Mouse (Mus musculus) ovary, postnatal 36 days (tissue): ENCODE data around the gene Slc25a54.

Experiments
- DNase-seq: peaks from one replicate; pipeline ENCODE4 v3.0.0; 2022; ENCODE audit warnings: low spot score, mixed read lengths

Slc25a54 gene

DNA sequence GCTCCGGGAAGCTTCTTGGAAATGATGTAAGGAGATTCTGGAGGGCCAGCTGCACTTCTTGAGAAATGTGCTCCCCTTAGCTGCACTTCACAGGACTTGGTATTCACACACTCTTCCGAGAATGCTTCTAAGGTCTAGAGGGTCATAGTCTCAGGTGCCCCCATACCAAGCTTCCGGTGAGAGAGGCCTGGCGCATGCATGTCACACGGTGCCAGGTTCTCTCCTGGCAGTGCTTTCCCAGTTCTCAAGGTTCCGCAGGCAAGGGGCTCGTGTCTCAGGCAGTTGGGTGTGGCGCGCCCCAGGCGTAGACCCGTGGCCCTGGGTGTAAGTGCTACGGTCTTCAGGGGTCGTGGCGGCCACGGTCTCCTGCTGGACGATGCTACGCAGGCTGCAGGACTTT, at the start of gene Slc25a54:
Slc25a54 (plus strand) TSS at position 301 of the 400 bp plus-strand sequence.
- DNase-seq = no peak

DNA sequence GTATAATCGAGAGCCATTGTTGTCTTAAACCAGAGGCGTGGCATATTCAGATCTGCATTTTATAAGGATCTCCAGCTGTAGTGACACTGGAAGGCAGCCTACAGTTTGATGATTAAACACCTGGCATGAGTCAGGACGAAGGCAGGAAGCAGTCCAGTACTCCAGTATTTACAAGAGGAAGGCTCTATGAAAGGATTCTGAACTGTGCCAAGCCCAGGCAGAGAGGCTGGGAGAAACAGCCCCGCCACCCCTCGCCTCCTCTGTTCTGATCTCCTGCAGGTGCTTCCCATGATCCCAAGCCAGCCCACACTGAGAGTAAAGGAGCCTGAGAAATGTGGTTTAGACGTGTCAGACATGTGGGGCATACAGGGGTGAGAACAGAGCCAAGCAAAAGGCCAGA, 49.5 kb upstream of the Slc25a54 start:
- DNase-seq = no peak

DNA sequence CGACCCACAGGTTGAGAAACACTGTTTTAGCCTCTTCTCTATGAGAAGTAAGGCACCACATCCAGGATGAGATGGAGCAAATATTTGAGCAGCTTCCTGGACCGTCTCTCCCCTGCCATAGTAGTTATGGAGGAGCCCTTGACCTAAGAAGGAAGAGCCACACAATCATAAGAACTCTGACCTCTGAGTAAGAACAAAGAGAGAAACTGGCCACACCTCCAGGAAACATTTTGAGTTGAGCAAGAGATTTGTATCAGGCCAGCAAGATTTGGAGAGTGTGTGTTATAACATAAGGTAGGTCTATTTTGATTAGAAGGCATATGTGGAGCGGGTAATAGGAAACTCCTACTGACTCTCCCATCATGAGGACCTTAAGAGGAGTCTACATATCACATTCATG, 48.6 kb upstream of the Slc25a54 start:
- DNase-seq = no peak

DNA sequence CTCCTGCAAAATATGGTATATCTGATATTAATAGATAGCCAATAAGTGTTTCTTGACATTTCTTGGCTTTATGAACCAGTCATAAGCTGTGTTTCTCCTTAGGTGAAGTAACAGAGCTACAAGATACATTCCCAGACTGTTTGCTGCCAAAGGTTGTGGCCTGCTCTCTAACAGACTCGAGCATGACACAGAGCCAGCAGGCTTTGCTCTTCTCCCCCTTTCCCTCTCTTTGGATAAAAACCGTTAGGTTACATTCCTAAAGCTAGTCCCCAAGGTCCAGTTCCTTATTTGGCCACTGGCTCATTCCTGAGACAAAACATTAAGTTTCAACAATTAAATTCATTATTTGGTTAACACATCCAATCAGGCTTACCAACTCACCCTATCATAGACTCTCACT, 48.0 kb upstream of the Slc25a54 start:
- DNase-seq = no peak

DNA sequence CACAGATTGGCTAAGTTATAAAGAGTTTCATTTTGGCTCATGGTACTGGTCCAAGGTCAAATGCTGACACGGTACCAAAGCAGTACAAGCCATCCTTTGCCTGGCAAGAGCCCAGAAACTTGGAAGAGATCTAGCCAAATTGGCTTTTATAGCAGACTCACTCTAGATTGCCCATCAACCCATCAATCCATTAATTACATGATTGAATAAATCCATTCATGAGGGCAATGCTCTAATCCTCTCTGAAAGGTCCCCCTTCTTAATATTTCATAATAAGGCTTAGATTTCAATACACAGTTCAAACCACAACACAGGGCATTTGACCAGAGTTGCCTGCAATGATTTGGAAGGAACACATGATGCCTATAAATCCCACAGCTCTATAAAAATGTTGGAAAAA, 45.9 kb upstream of the Slc25a54 start:
- DNase-seq = no peak

DNA sequence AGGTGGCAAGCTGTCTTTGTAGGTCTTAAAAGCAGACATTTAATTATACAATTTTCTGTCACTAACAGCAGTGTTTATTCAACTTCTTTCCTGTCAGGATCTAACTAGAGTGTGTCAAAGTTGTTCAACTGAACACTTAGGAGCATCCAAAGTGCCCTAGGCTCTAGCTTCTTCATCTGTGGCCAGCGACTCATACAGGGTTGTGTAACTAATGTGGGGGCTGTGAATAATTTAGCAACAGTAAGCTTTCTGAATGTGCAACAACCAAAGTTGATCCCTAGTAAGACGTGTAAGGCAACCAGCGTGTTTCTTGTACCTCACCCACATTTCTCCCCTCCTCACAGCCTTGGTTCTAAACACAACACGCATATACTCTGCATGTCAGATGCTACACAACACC, 39.4 kb upstream of the Slc25a54 start:
- no peak for DNase-seq

DNA sequence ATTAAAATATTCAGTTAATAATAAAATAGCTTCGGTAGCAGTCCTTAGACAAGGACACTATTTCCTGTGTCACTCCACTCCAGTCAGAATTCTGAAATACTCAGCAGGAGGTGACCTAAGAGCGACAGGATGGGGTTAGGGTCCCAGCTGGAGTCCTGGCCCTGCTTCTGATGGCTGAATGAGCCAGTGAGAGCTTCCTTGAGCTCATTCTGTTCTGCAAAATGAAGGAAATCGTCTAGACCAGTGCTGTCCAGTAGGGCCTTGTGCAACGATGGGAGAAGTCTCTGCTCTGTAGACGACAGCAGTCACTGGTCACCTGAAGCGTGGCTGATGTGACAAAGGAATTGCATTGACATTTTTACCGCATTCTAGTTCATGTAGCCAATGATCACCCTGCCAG, 36.9 kb upstream of the Slc25a54 start:
- DNase-seq = no peak

DNA sequence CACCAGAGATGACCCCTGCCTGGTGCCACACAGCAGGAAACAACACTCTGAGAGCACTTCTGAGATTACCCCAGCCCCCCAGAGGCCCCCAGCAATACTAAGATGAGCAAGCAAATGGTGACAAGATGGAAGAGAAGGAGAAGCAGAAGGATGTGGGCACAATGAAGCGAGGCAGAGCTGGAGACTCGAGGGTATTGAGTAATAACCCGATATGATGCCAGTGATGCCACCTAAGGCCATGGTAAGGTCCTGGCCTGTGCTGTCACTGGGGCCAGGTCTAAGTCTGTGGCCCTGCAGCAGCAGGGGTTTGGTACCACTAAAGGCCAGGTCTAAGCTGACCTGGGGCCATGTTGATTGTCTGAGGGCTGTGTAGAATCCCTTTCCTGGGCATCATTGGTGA, 33.8 kb upstream of the Slc25a54 start:
- DNase-seq = no peak

DNA sequence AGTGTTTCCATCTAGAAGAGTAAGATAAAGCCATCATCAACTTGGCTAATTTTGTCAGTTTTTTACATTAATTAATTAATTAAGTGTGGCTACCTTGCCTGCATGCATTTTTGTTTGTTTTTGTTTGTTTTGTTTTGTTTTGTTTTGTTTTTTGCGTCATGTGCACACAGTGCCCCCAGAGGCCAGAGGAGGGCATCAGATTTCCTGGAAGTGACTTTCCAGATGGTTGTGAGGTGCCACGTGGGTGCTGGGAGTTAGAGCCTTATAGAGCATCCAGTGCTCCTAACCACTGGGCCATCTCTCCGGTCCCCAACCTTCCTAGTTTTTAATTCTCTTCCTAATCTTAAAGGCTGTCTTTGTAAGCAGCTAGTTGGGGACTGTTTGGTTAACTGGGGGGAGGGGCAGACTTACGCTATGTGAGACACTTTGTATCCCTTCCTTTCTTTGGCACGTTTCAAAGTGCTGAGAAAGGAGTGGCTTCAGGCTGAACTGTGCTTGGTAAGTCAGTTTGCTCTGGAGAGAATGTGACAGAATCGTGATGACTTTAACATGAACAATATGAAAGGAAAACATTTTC, 32.5 kb upstream of the Slc25a54 start:
- DNase-seq = no peak

DNA sequence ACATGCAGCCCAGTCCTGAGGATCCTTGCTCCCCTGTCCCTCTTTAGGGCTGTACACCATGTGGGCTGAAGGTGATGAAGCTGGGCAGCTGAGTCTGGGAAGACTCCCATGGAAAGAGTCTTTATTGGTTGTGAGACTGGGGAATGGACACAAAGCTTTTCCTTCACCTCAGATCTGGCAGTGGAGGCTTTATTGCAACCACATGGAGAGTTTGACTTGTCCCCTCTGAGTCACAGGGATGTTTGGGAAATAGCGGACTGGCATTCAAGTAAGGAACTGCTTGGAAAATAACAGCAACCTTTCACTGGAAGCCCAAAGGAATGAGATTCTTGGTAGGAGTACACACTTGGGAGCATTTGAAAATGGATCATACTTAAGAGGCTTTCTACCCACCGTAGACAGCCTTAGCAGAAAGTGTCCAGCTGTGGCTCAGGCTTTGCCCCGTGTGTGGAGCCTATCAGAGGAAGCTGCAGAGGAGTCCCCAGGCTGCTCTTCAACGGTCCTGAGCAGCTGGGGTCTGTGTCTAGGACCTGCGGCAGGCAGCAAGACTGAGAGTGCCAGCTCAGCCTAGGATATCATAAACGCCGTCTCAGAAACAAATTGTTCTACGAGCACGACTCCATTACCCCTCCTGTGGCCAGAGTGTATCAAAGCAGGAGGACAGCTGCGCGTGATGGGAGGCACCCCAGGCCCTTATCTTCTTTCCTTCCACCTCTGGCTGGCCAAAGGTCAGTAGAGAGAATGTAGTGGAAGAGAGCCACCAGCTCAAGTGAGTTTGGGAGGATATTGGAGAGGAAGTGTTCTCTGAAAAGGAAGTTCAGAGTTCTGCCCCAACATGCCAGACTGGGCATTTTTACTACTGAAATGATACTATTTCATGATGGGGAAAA, 29.0 kb upstream of the Slc25a54 start:
- DNase-seq = peak; percentile 18

DNA sequence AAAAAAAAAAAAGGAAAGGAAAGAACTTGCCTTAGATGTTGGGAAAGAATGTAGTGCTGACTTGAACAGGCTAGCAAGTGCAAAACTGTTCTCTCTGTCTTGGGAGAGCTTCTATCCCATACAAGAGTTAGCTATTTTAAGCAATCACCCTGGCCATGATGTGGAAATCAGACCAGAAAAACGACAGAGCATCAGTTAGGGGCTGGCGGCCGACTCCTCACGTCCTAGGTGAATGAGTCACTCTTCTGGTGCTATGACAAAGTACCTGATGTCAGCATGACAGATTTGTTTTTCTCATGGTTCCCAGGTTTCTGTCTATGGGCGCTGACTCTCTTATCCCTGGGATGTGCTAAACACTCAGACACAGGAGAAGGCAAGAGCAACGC, 28.3 kb upstream of the Slc25a54 start:
- DNase-seq = no peak

DNA sequence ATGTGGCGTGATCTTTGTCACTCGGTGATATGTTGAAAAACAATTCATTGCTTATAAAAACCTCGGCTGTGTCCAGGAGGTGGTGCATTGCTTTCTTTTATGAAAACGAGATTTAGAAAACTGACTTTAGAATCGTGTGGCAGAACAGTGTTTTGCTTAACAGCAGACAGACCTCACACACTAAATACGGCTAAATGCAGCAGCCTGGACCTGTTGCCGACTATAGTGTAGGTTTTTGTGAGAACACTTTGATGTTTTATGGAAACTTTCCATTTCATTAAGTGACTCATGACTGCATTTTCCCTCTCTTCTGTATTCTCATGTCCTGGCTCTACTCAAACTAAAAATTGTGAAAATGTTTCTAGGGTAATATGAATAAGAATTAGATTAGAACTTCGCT, 20.4 kb upstream of the Slc25a54 start:
- no peak for DNase-seq

DNA sequence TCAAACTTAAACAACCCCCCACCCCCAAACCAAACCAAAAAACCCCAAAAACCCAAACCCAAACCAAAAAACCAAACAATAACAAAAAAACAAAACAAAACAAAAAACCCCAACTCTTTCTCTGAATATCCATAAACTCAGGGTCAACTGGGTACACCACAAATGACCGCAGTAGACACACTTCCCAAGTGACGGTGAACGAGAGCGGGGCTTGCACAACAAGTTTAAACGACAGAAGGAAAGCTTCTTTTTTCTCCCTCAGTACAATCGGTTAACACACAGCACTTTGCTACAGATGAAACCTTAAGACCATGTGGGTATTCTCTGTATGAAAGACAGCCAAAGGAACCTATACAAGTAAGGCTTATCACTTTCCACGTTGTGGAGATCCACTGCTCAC, 17.9 kb upstream of the Slc25a54 start:
- DNase-seq = no peak

DNA sequence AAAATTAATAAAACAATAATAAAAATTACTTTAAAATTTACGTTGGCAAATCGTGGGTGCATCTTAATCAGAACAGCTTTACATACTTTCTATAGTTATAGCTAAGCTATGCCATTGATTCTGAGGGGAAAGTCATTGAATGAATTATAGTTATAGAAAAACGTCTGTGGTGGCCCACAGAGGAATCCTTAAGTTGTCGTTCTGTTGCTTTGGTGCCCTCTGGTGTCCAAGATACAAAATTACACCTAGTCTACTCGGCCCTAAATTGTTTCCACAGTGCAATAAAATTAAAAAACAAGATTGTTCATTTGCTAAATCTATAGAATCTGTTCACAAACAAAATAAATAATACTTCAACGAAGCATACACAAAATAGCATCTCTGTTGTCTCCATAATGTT, 17.3 kb upstream of the Slc25a54 start:
- no peak for DNase-seq

DNA sequence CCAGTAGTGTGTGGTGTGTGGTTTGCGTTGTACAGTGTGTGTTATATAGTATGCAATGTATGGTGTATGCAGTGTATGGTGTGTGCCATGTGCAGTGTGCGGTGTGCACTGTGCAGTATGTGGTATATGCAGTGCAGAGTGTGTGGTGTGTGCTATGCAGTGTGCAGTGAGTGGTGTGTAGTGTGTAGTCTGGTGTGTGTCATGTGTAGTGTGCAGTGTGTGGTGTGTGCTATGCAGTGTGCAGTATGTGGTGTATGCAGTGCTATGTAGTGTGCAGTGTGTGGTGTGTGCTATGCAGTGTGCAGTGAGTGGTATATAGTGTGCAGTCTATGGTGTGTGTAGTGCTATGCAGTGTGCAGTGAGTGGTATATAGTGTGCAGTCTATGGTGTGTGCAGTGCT, 4.1 kb downstream of the Slc25a54 start:
- DNase-seq = no peak

DNA sequence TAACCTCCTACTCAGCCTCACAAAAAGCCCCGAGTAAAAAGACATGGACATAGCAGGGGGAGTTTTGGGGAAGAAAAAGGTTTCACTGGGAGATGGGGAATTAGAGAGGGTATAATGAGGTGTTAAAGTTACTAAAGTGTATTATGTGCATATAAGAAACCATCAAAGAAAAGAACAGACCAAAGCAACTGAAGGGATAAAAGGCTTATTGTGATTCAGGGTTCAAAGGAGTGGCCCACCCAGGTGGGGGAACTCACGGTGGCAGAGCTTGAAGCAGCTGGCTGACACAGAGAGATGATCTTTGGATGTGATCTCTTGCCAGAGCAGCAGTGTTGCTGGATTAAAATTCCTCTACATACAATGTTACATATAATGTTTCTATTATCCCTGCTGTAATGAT, 8.2 kb downstream of the Slc25a54 start:
- no peak for DNase-seq

DNA sequence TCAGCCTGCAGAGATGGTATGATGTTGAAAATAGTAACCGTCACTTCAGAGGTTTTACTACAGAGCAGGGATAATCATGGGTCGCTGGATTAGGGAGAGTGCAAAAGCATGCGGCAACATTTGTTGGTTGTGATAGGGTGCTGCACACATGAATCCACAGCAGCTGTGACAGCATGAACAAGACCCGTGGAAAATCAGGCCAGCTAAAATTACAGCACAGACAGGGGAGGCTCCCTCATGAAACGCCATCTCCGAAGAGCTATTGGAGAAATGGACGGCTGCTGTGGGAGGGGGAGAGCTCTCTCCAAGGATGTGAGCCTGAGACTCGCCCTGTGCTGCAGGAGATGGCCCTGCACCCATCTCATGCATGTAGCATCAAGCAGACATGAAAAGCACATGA, 24.4 kb downstream of the Slc25a54 start:
- DNase-seq = no peak

DNA sequence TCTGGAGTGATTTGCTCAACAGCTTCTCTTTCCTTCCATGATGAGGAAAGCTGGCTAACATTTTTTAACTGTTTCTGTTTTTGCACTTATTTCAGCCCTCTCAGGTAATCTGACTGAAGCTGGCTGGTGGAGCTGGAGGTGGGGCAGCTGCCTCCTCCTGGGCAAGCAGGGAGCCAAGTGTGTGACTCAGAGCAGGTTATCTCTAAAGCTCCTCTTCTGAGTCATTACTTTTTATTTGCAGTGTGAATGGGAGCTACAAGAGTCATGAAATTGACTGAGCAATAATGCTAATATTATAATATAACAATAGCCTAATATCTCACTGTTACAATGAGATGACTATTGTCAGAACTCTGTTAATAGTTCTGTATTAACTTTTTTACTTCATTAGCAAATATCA, 36.9 kb downstream of the Slc25a54 start:
- no peak for DNase-seq

DNA sequence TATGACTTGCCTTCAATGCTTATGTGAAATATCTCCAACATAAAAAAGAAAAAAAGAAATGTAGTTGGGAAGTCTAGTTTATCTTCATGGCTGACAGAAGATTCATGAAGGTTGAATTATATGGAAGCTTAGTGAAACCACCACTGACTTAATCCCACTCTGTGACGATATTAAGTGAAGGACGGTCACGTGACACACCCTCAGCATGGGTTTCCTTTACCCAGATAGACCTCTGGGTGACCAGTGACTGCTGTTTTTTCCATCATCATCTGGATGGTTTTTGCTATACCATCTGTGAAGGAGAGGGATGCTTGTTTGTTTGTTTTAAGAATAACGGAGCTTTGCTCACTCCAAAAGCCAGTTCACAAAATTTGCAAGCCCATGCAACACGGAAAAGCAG, 39.3 kb downstream of the Slc25a54 start:
- no peak for DNase-seq

DNA sequence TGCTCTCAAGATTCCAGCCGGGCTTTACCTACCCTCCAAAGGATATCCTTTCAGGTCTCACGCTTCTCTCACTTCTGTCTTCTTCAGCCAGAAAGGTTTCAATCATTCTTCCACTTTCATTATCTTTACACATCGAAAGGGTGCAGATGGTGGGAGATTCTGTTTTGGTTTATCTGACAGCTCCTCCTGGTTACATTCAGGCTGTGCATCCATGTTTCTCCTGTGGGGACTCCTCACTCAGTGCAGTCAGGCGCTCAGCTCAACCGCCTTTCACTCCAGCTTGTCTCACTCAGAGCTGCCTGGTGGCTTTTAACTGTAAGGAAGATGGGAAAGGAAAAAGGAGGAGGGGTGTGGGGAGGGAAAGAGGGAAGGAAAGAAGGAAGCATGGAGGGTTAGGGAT, 39.7 kb downstream of the Slc25a54 start:
- DNase-seq = no peak

DNA sequence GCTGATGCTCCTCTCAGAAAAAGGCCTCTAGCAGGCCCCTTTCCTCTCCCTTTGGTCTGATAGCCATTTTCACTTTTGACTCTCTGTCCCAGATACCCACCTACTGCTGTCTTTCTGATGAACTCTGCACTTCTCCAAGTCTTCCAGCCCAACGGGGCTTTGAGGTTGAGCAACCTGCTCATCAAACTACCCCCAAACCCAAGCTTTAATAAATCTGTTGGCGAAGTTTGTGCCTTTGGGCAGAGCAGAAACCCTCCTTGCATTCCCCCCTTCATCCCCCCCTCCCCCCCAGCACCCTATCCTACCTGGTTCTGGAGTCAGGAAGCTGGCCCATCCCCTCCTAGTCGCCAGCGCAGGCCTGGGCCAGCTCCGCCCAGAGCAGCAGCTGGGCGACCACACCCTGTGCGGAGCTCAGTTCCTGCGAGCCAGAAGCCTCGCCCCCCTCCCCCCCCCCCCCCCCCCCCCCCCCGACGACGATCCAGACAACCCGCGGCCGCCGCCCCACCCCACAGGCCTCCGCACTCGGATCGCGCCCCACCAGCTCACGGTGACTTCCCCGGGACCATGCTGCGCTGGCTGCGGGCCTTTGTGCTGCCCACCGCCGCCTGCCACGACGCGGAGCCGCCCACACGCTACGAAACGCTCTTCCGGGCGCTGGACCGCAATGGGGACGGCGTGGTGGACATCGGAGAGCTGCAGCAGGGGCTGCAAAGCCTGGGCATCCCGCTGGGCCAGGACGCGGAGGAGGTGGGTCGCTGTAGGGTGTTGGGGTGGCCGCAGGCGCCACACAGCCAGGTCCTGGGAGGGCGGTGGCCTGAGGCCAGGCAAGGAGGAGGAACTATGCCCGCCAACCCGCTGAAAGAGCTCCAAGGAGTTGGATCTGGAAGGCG, 42.6 kb downstream of the Slc25a54 start, which contains the start of gene Slc25a24:
Slc25a24 (plus strand) TSS at position 509 of the 890 bp plus-strand sequence.
- peak; percentile 66 for DNase-seq

DNA sequence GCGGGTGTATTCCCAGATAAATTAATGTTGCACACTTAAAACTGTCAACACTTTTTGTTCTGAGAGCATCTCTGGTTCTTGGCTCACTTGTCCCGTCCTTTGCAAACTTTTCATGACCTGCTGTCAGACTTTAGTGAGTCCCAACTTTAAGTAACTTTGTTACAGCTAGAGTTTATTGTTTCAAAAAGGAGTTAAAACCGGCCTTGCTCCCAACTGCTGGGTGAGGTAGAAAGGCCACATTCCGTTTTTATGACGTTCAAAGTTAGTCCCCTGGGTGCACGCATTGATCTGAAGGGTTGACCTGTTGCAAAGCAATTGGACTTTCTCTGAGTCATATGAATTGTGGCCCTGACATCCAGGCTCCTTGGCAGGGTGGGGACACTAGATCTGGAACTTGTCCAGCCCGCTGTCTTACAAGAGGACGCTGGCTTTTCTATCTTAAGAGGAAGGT, 43.3 kb downstream of the Slc25a54 start:
- DNase-seq = peak; percentile 11

DNA sequence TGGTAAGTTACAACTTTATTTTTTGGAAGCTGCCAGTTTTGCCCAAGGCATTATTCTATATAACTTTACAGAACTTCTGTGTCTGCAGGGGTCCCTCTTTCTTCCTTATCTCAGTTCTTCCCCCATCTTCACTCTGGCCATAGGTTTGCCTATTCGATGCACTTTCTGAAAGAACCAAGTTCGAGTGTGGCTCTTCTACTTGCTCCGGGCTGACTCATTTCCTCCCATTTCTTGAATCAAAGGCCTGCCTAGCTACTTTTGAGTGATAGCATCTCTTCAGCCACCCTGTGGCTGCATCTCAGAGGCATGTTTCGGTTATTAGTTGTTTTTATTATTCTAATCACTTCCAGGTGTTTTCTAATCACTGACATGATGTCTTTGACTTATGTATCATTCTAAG, 43.8 kb downstream of the Slc25a54 start:
- DNase-seq = no peak
